Mouse (Mus musculus): ENCODE measurements around the gene Tldc1. TPM values are rescaled to one million over a fixed set of nuclear protein-coding genes. Genes with fewer than 3 reads are reported as not detected.

Gene Tldc1
- polyA plus RNA-seq, 1 experiment from 2014 or later = 5.1 TPM

Other genes starting within 250 kb of the Tldc1 start
- 50.0 and 58.4 TPM in 2 replicates for gene Mbtps1, start 219.7 kb downstream of the Tldc1 start, polyA plus RNA-seq (2014; fragmentation: Nextera tagmentation; extraction: Ambion mirVana)
- 183 and 202 TPM in 2 replicates for gene Hsdl1, start 203.2 kb downstream of the Tldc1 start, polyA plus RNA-seq (2014; fragmentation: Nextera tagmentation; extraction: Ambion mirVana)
- 0.39 and 0.40 TPM in 2 replicates for gene Dnaaf1, start 203.2 kb downstream of the Tldc1 start, polyA plus RNA-seq (2014; fragmentation: Nextera tagmentation; extraction: Ambion mirVana)
- 13.7 and 15.5 TPM in 2 replicates for gene Taf1c, start 173.2 kb downstream of the Tldc1 start, polyA plus RNA-seq (2014; fragmentation: Nextera tagmentation; extraction: Ambion mirVana)
- 0.09 TPM in 1 of 2 replicates, not detected in the other for gene Adad2, start 165.7 kb downstream of the Tldc1 start, polyA plus RNA-seq (2014; fragmentation: Nextera tagmentation; extraction: Ambion mirVana)
- gene Kcng4, start 142.7 kb downstream of the Tldc1 start, polyA plus RNA-seq (2014; fragmentation: Nextera tagmentation; extraction: Ambion mirVana) = 0.20 and 0.21 TPM in 2 replicates
- gene Wfdc1, start 112.1 kb downstream of the Tldc1 start, polyA plus RNA-seq (2014; fragmentation: Nextera tagmentation; extraction: Ambion mirVana) = 3.7 and 4.5 TPM in 2 replicates
- 0.05 TPM in 1 of 2 replicates, not detected in the other for gene Atp2c2, start 78.4 kb downstream of the Tldc1 start, polyA plus RNA-seq (2014; fragmentation: Nextera tagmentation; extraction: Ambion mirVana)
- gene Cotl1, start 62.1 kb upstream of the Tldc1 start, polyA plus RNA-seq (2014; fragmentation: Nextera tagmentation; extraction: Ambion mirVana) = 403 and 455 TPM in 2 replicates
- gene Klhl36, start 83.8 kb upstream of the Tldc1 start, polyA plus RNA-seq (2014; fragmentation: Nextera tagmentation; extraction: Ambion mirVana) = 11.9 and 12.5 TPM in 2 replicates
- gene Usp10, start 131.9 kb upstream of the Tldc1 start, polyA plus RNA-seq (2014; fragmentation: Nextera tagmentation; extraction: Ambion mirVana) = 94.2 and 119 TPM in 2 replicates
- gene Gm20388, start 132.4 kb upstream of the Tldc1 start, polyA plus RNA-seq (2014; fragmentation: Nextera tagmentation; extraction: Ambion mirVana) = 4.5 and 7.4 TPM in 2 replicates
- gene Crispld2, start 214.0 kb upstream of the Tldc1 start, polyA plus RNA-seq (2014; fragmentation: Nextera tagmentation; extraction: Ambion mirVana) = 0.79 and 0.95 TPM in 2 replicates

All from forebrain, embryonic 14.5 days (tissue).